Mouse (Mus musculus): ENCODE results near the gene Ctnnbl1. TPM values are rescaled to one million over a fixed set of nuclear protein-coding genes. Genes with fewer than 3 reads are reported as not detected.

Gene Ctnnbl1
- polyA plus RNA-seq, 1 experiment from 2014 or later: 36.3 TPM

- no peak for ATAC-seq (replicated peaks; ENCODE audit: insufficient number of reproducible peaks, low FRiP score, low TSS enrichment)
- Histone ChIP-seq H3K4me2 (no peak overlapping the region), H3K9ac (ENCODE audit: low read depth, low read length) (no peak overlapping the region), H3K27ac (ENCODE audit: low read depth, low read length) (no peak overlapping the region), H3K9me3 (replicated peaks; ENCODE audit: control insufficient read depth, low read length) (no peaks in the 10 kb centered on the region), H3K27me3 (ENCODE audit: control insufficient read depth, insufficient read depth, low read length) (peaks cover 46% of the 10 kb centered on the region), H3K4me3 (ENCODE audit: low read depth, low read length) (no peak overlapping the region), H3K4me1 (ENCODE audit: control insufficient read depth, insufficient read depth, low read length) (peaks cover 5% of the 10 kb centered on the region), H3K36me3 (ENCODE audit: control insufficient read depth, insufficient read depth, low read length) (no peaks in the 10 kb centered on the region)
- 68% methylated on average over 4 of the region's 4 CpGs for WGBS (ENCODE audit: insufficient replicate concordance)
Observed at GRCm38 (mm10) chr2:157936676-157937075, 199.5 kb downstream of the Ctnnbl1 start.

- peak overlapping the region; percentile 27 for H3K4me3 ChIP-seq (ENCODE audit: low read depth, low read length)
- WGBS (ENCODE audit: insufficient replicate concordance): 5% methylated on average over 18 of the region's 18 CpGs
Observed at GRCm38 (mm10) chr2:157940586-157941185, 203.5 kb downstream of the Ctnnbl1 start.

More at GRCm38 (mm10) chr2:157940586-157941185, 203.5 kb downstream of the Ctnnbl1 start:
- Histone ChIP-seq H3K4me1 (ENCODE audit: control insufficient read depth, insufficient read depth, low read length) (peaks cover 10% of the 10 kb centered on the region), H3K27ac (ENCODE audit: low read depth, low read length) (no peak overlapping the region), H3K36me3 (ENCODE audit: control insufficient read depth, insufficient read depth, low read length) (no peaks in the 10 kb centered on the region), H3K9ac (ENCODE audit: low read depth, low read length) (no peak overlapping the region), H3K27me3 (ENCODE audit: control insufficient read depth, insufficient read depth, low read length) (peaks cover 53% of the 10 kb centered on the region), H3K4me2 (peak overlapping the region; percentile 59), H3K9me3 (replicated peaks; ENCODE audit: control insufficient read depth, low read length) (no peaks in the 10 kb centered on the region)
- no peak for ATAC-seq (replicated peaks; ENCODE audit: insufficient number of reproducible peaks, low FRiP score, low TSS enrichment)

Other genes starting within 250 kb of the Ctnnbl1 start
- gene Nnat, start 177.3 kb upstream of the Ctnnbl1 start, polyA plus RNA-seq (2014; fragmentation: Nextera tagmentation; extraction: Ambion mirVana): 145 and 201 TPM in 2 replicates
- 36.5 and 42.1 TPM in 2 replicates for gene Blcap, start 166.1 kb upstream of the Ctnnbl1 start, polyA plus RNA-seq (2014; fragmentation: Nextera tagmentation; extraction: Ambion mirVana)
- 0.34 and 0.42 TPM in 2 replicates for gene Vstm2l, start 177.3 kb downstream of the Ctnnbl1 start, polyA plus RNA-seq (2014; fragmentation: Nextera tagmentation; extraction: Ambion mirVana)

All from heart, embryonic 11.5 days (tissue).